Mouse (Mus musculus) gastrocnemius, adult 2 months (tissue): Measurements from ENCODE around the gene Spire2. TPM values are rescaled to one million over a fixed set of nuclear protein-coding genes. Genes with fewer than 3 reads are reported as not detected.
"Not testable (repeated sequence)": the region's sequence is repeated elsewhere in the genome, so short reads cannot be mapped to it uniquely, and the experiment has no call there.

Experiments
- DNase-seq: peaks from one replicate; pipeline ENCODE4 v3.0.0; 2022
- H3K27ac ChIP-seq: fragments of 200-600 bp; 2 replicates; pipeline ENCODE4 v1.8.1; 2022; ENCODE audit warnings: mild to moderate bottlenecking
- H3K4me3 ChIP-seq: fragments of 200-600 bp; 2 replicates; pipeline ENCODE4 v1.8.1; 2022; ENCODE audit warnings: mild to moderate bottlenecking, moderate library complexity
- CTCF ChIP-seq: fragments of 200-600 bp; IDR thresholded peaks from 2 replicates; pipeline ENCODE4 v1.8.1; 2022; ENCODE audit warnings: antibody characterized with exemption, mild to moderate bottlenecking, moderate library complexity
- intact Hi-C: fragments of 180-260 bp; cut with DNase I; formaldehyde crosslinking; loops from one replicate; pipeline ENCODE4 v1.15.1; 2025
- long read RNA-seq, 2 experiments: library from polyadenylated mRNA; stranded (forward); transcript quantifications; one replicate each; pipeline ENCODE4 v2.0.0; 2021
- total RNA-seq, 2 experiments: library from RNA; stranded (reverse); gene quantifications; 2 replicates each; pipeline ENCODE4 v1.2.3; 2021

Gene Spire2
- not detected for total RNA-seq
- long read RNA-seq, experiment 1, result 0 reads
- long read RNA-seq, experiment 2, result 0 reads

GRCm38 (mm10) chr8:123332262-123333090, at the start of gene Spire2:
Spire2 (plus strand) TSS chr8:123332713.
- intact Hi-C loops, result no loop called here
- DNase-seq, result peak; percentile 74
- Histone ChIP-seq H3K27ac (peak within 1 kb of the TSS; percentile 24; the same call in 1 of the 2 replicates), H3K4me3 (peak within 1 kb of the TSS; percentile 70)
- TF ChIP-seq CTCF, result no peak

- DNase-seq, H3K27ac ChIP-seq, H3K4me3 ChIP-seq, intact Hi-C loops: not testable (repeated sequence)
Measured at GRCm38 (mm10) chr8:123282994-123283393, 49.5 kb upstream of the Spire2 start.

GRCm38 (mm10) chr8:123283991-123284390, 48.5 kb upstream of the Spire2 start:
- TF ChIP-seq CTCF, result no peak
- intact Hi-C loops, result no loop called here
- Histone ChIP-seq H3K4me3 (no peak overlapping the region), H3K27ac (no peak overlapping the region)
- no peak for DNase-seq

- Histone ChIP-seq H3K27ac (no peak overlapping the region), H3K4me3 (no peak overlapping the region)
- intact Hi-C loops, result no loop called here
- DNase-seq, result no peak
- no peak for TF ChIP-seq CTCF
Measured at GRCm38 (mm10) chr8:123284493-123284892, 48.0 kb upstream of the Spire2 start.

- intact Hi-C loops, result no loop called here
- no peak overlapping the region for H3K4me3 ChIP-seq
- no peak overlapping the region for H3K27ac ChIP-seq
- TF ChIP-seq CTCF, result no peak
- no peak for DNase-seq
Measured at GRCm38 (mm10) chr8:123287362-123287761, 45.2 kb upstream of the Spire2 start.

GRCm38 (mm10) chr8:123290166-123290565, 42.3 kb upstream of the Spire2 start:
- DNase-seq, result no peak
- intact Hi-C loops, result no loop called here
- H3K4me3 ChIP-seq, result no peak overlapping the region
- no peak overlapping the region for H3K27ac ChIP-seq
- peak; percentile 50 for TF ChIP-seq CTCF

- DNase-seq, result no peak
- Histone ChIP-seq H3K4me3 (no peak overlapping the region), H3K27ac (no peak overlapping the region)
- no peak for TF ChIP-seq CTCF
- intact Hi-C loops, result no loop called here
Measured at GRCm38 (mm10) chr8:123290679-123291078, 41.8 kb upstream of the Spire2 start.

GRCm38 (mm10) chr8:123291716-123292115, 40.8 kb upstream of the Spire2 start:
- intact Hi-C loops, result no loop called here
- Histone ChIP-seq H3K27ac (no peak overlapping the region), H3K4me3 (no peak overlapping the region)
- TF ChIP-seq CTCF, result no peak
- no peak for DNase-seq

GRCm38 (mm10) chr8:123292281-123292680, 40.2 kb upstream of the Spire2 start:
- TF ChIP-seq CTCF, result no peak
- no peak for DNase-seq
- no peak overlapping the region for H3K27ac ChIP-seq
- H3K4me3 ChIP-seq, result no peak overlapping the region
- intact Hi-C loops, result no loop called here

GRCm38 (mm10) chr8:123292785-123293184, 39.7 kb upstream of the Spire2 start:
- H3K4me3 ChIP-seq, result no peak overlapping the region
- DNase-seq, result no peak
- intact Hi-C loops, result no loop called here
- no peak overlapping the region for H3K27ac ChIP-seq
- TF ChIP-seq CTCF, result no peak

GRCm38 (mm10) chr8:123298301-123298700, 34.2 kb upstream of the Spire2 start:
- no peak overlapping the region for H3K4me3 ChIP-seq
- no peak for TF ChIP-seq CTCF
- intact Hi-C loops, result no loop called here
- H3K27ac ChIP-seq, result no peak overlapping the region
- DNase-seq, result no peak

- DNase-seq, result no peak
- intact Hi-C loops, result no loop called here
Measured at GRCm38 (mm10) chr8:123308738-123309137, 23.8 kb upstream of the Spire2 start.

GRCm38 (mm10) chr8:123317781-123318466, 14.6 kb upstream of the Spire2 start:
- no peak for DNase-seq
- TF ChIP-seq CTCF, result no peak
- Histone ChIP-seq H3K4me3 (peak overlapping the region; percentile 70), H3K27ac (no peak overlapping the region)
- intact Hi-C loops, result no loop called here

More at GRCm38 (mm10) chr8:123308738-123309137, 23.8 kb upstream of the Spire2 start:
- TF ChIP-seq CTCF, result no peak
- H3K27ac ChIP-seq, result no peak overlapping the region
- H3K4me3 ChIP-seq, result no peak overlapping the region
